Mouse (Mus musculus) heart, postnatal 14 days (tissue): ENCODE data around the gene Olfr1469. TPM values are rescaled to one million over a fixed set of nuclear protein-coding genes. Genes with fewer than 3 reads are reported as not detected.
"Not testable (repeated sequence)": the region's sequence is repeated elsewhere in the genome, so short reads cannot be mapped to it uniquely, and the experiment has no call there.

ENCODE experiments used
- DNase-seq, 2 experiments: peaks; one replicate each; pipeline ENCODE4 v3.0.0; 2021 to 2022
- intact Hi-C: fragments of 180-260 bp; cut with DNase I; formaldehyde crosslinking; loops from one replicate; pipeline ENCODE4 v1.15.1; 2025
- long read RNA-seq, 2 experiments: library from polyadenylated mRNA; stranded (forward); transcript quantifications; one replicate each; pipeline ENCODE4 v2.0.0; 2021
- total RNA-seq, 2 experiments: library from RNA; stranded (reverse); gene quantifications; 2 replicates each; pipeline ENCODE4 v1.2.3; 2021

Gene Olfr1469
- not detected for total RNA-seq
- long read RNA-seq, experiment 1, result 0 reads
- long read RNA-seq, experiment 2, result 0 reads

- intact Hi-C loops, result no loop called here
- DNase-seq, result no peak
Measured at GRCm38 (mm10) chr19:13407549-13407948, at the start of gene Olfr1469. TSS of gene Olfr1469 (plus strand) at chr19:13407849.

- no peak for DNase-seq
- intact Hi-C loops, result no loop called here
Measured at GRCm38 (mm10) chr19:13361936-13362335, 45.7 kb upstream of the Olfr1469 start, which contains the start of gene Olfr1467. TSS of gene Olfr1467 (plus strand) at chr19:13362236.

GRCm38 (mm10) chr19:13443109-13443508 is 35.5 kb downstream of the Olfr1469 start, which contains the start of gene Olfr1471:
TSS of gene Olfr1471 (plus strand) at chr19:13443409.
- intact Hi-C loops, DNase-seq: not testable (repeated sequence)

- intact Hi-C loops, result no loop called here
- no peak for DNase-seq
Measured at GRCm38 (mm10) chr19:13455986-13456385, 48.3 kb downstream of the Olfr1469 start, which contains the start of gene Olfr1472. TSS of gene Olfr1472 (minus strand) at chr19:13456086.

Other genes with a start within 250 kb of the Olfr1469 start
- gene Olfr1461, start 244.8 kb upstream of the Olfr1469 start, total RNA-seq, result not detected
- gene Olfr1462, start 222.1 kb upstream of the Olfr1469 start, total RNA-seq, result not detected
- not detected for gene Olfr1463, start 176.5 kb upstream of the Olfr1469 start, total RNA-seq
- gene Olfr1465, start 92.3 kb upstream of the Olfr1469 start, total RNA-seq, result not detected
- not detected for gene Olfr1466, start 69.0 kb upstream of the Olfr1469 start, total RNA-seq
- not detected for gene Olfr1467, start 45.6 kb upstream of the Olfr1469 start, total RNA-seq
- not detected for gene Olfr1471, start 35.6 kb downstream of the Olfr1469 start, total RNA-seq
- not detected for gene Olfr1472, start 48.2 kb downstream of the Olfr1469 start, total RNA-seq
- not detected for gene Olfr1474, start 61.7 kb downstream of the Olfr1469 start, total RNA-seq
- not detected for gene Olfr1475, start 72.3 kb downstream of the Olfr1469 start, total RNA-seq
- gene Olfr1477, start 92.7 kb downstream of the Olfr1469 start, total RNA-seq, result not detected
- gene Olfr1480, start 120.1 kb downstream of the Olfr1469 start, total RNA-seq, result not detected
- not detected for gene Olfr1484, start 175.7 kb downstream of the Olfr1469 start, total RNA-seq
- gene Olfr1487, start 209.5 kb downstream of the Olfr1469 start, total RNA-seq, result not detected
- gene Olfr1489, start 223.8 kb downstream of the Olfr1469 start, total RNA-seq, result not detected
- gene Olfr1490, start 243.2 kb downstream of the Olfr1469 start, total RNA-seq, result not detected